Mouse (Mus musculus) splenic B cell, adult 2 months (primary cell): ENCODE measurements at regions not wholly inside any gene's neighbourhood (a gene's known extent, or its start where the extent isn't known, plus 50 kb on each side); places are given as distances from the start of the nearest gene placed in this dataset.

Experiments used
- DNase-seq: peaks from one replicate; pipeline ENCODE4 v3.0.0-alpha.2; 2011; ENCODE audit warnings: low read depth, low spot score
- H3K27me3 ChIP-seq: 2 replicates; pipeline ENCODE4 v1.6.1; 2012; ENCODE audit warnings: mild to moderate bottlenecking, low read length, moderate library complexity, mixed read lengths; ENCODE audit not compliant: control insufficient read depth, poor library complexity, insufficient read depth, severe bottlenecking
- H3K36me3 ChIP-seq: 2 replicates; pipeline ENCODE4 v1.6.1; 2012; ENCODE audit warnings: mild to moderate bottlenecking, low read length, moderate library complexity, mixed read lengths; ENCODE audit not compliant: control insufficient read depth, poor library complexity, insufficient read depth, severe bottlenecking

DNA sequence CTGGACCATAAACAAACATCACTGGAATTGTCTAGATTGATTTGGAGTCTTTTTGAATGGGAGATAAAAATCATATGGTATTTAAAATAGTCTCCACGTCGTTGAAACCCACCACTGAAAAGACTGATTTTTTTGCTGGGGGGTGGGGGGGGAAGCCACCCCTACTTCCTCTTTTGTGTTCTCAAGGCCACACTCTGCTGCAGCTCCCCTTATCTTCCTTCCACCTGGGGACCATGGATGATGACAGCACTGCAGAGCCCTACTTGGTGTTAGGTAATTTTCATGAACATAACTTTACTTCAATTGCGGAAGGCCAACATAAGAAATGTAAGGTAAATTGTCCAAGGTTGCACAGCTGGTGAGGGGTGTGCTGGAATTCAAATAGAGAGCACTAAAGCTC, 232.4 kb upstream of the Vrk2 start:
- H3K36me3 ChIP-seq = no peaks in the 10 kb centered on the region
- DNase-seq = peak; percentile 5
- no peaks in the 10 kb centered on the region for H3K27me3 ChIP-seq

DNA sequence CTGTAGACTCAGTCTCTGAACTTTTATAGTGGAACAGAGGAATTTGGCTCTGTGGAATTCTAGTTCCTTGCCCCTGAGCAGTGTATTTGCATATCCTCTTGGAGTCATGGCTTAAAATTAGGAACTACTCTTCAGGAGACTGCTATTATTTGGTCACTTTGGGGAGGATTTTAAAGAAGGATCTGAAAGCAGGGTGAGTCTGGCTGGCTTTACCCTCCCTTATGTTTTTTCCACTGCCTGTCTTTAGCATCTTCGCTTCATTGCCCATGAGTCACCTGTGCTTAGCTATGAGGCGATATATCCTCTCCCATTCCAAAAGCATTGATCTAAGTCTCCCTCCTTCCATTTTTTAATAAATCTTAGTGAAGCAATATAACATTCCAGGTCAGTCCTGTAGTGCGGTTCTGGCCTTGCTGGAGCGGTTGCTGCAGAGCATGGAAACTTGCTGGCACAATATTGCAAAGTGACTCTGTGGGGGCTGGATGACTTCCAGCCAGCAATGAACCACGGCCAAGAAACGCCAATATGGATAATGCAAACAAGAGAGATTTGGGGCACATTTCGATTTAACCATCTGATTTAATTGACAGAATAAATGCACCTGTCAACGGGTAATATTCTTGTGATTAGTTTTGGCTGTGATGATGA, 230.4 kb upstream of the Vrk2 start:
- H3K27me3 ChIP-seq = no peaks in the 10 kb centered on the region
- H3K36me3 ChIP-seq = no peaks in the 10 kb centered on the region
- DNase-seq = peak; percentile 9

DNA sequence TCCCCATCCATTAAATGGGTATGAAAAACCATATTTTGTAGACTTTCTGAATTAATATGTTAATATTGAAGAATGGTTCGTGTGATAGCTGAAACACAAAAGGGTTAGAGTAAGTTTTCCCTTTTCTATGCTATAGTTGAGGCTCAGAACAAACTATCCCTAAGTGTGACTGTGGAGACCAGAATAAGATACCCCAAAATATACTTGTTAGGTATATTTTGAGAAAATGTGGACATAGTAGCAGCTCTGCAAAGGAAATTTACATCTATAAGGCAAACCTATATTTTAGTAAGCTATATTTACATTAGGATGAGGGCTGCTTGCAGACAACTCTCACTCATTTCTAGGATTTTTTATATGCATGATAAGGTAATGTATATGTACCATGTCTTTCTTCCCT, 227.3 kb upstream of the Vrk2 start:
- no peak for DNase-seq

DNA sequence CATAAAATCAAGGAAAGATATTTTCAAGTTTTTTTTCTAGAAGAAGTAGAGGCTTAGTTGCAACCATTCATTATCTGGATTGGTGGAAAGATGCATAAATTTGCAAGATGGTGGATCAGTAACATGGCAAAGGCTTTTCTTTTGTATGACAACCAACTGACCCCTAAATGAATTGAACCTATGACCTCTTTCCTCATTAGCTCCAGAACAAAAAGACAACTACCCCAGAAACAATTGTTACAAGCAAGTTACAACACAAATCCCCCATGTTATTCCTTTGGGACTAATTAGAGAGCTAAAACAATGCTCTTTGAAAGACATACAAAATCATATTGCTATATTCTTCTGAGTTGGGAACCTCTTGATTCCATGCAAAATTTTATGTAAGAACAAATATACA, 223.5 kb upstream of the Vrk2 start:
- no peaks in the 10 kb centered on the region for H3K36me3 ChIP-seq
- DNase-seq = no peak
- H3K27me3 ChIP-seq = no peaks in the 10 kb centered on the region

More for the DNA sequence above, 227.3 kb upstream of the Vrk2 start:
- Histone ChIP-seq H3K36me3 (no peaks in the 10 kb centered on the region), H3K27me3 (no peaks in the 10 kb centered on the region)

DNA sequence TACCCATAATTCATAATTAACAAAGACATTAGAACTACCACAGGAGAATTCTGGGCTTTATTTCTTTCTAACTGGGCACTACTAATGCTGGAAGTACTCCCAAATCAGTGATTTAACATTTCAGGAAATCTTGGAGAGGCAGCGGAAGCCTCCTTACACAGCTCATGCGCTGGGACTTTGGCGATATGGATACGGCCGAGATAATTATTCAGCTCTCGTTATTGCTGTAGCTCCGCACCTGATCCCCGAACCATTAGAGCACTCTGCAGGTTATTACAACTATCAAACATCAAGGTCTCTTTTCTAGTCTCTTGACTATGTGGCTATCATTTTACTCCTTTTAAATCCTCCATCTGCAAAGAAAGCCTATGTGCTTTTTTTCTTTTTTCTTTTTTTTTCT, 221.3 kb upstream of the Vrk2 start:
- Histone ChIP-seq H3K36me3 (no peaks in the 10 kb centered on the region), H3K27me3 (no peaks in the 10 kb centered on the region)
- no peak for DNase-seq

DNA sequence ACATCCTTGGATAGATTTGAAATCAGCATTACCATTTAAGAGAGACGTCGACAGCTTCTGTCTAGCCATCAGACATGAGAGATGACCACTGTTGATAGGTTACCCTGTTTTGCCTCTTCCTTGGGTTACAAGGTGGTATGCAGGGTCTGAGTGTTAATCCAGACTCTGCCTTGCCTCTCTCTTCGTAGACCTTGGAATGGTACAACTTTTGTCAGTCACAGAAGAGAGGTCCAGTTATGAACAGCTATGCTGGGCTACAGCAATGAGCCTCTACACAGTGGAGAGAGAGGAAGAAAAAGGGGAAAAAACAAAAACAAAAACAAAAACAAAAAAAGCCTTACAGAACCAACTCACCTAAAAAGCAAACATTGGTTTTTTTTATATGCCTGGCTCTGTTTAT, 220.8 kb upstream of the Vrk2 start:
- Histone ChIP-seq H3K36me3 (no peaks in the 10 kb centered on the region), H3K27me3 (no peaks in the 10 kb centered on the region)
- DNase-seq = no peak

DNA sequence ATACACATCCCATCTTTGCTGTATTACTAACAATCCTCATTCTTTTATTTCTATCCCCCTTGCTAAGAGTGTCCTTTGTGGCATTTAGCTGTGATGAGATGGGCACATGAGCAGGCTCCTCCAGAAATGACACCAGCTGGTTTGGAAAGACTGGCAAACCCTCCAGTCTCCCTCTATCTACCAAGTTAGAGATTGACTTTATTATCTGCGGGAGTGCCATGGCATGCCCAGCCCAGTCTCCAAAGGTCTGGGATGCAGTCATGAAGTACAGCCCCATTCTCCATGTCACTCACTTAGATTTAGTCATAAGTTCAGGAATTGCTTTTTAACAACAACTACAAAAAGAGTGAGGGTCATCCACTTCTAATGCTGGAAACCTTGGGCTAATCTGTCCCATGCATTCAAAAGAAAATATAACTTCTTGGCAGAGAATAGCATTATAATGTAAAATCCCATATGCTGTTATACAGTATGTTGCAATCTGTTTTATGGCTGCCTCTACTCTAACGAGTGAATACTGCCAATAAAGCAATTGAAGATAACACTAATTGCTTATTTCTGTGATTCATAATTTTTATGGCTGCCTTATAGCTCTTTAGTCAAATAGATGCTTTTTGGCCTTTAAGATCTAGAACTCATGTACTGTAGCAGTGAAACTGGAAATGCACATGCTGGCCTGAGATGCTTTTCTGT, 208.6 kb upstream of the Vrk2 start:
- DNase-seq = no peak
- no peaks in the 10 kb centered on the region for H3K36me3 ChIP-seq
- H3K27me3 ChIP-seq = no peaks in the 10 kb centered on the region

DNA sequence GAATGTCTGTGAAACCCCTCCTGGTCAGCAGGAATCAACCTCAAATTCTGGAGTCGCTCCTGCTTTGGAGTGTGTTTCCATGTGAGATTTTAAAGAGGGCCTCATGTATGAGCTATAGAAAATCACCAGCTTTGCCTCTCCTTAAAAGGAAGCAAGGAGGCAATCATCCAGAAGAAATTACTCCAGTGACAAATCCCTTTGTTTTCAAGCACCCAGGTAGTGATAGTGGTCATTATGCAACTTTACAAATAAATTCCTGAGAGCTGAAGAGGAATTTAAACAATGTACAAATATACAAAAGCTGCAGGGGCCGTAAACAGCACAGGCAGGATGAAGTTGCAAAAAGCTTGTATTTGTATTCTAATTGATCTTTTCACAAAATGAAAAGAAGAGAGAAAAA, 206.5 kb upstream of the Vrk2 start:
- no peaks in the 10 kb centered on the region for H3K36me3 ChIP-seq
- no peaks in the 10 kb centered on the region for H3K27me3 ChIP-seq
- no peak for DNase-seq

DNA sequence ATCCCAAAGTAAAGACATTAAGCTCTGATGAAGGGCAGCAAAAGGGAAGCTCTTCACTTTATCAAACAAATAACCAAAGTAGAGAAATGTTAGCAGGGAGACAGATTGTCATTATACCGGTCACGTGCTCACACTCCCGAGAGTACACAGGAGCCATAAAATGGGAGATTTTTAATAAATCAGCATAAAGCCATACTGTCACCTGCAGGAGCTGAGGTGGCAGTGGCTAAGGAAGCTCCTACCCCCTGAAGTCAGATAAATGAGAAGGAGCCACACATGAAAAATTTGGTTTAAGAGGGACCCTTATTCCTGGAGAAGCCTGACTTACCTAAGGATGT, 200.8 kb upstream of the Vrk2 start:
- Histone ChIP-seq H3K27me3 (no peaks in the 10 kb centered on the region), H3K36me3 (no peaks in the 10 kb centered on the region)
- no peak for DNase-seq

DNA sequence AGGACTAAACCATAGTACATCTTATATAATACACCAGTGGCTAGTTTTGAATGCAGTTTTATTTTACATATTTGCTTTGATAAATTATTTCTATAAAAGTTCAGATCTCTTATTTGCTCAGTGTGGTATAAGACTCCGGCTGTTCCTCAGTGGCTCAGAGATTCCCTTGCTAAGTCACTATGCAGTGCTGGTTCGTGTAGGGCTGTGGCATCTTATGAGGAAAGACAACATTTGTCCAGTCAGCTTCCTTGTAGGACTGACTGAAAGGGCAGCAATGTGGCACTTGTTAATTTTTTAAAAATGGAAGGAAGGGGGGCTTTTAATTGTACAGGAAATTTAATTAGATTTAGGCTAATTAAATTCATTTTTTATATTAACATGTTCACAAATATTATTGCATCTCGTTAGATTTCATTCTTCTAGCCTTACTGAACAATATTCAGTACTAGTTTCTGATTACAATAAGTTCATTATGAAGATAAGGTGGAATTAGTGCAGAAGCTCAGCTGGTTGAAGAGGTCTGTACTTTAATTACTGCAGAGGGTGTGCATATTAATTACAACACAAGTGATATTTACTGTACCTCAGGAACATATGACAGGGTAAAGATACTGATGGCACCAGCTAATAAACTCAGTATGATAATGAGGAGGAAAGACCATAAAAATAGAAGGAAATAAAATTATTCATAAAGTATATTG, 200.3 kb upstream of the Vrk2 start:
- Histone ChIP-seq H3K36me3 (no peaks in the 10 kb centered on the region), H3K27me3 (no peaks in the 10 kb centered on the region)
- DNase-seq = no peak

DNA sequence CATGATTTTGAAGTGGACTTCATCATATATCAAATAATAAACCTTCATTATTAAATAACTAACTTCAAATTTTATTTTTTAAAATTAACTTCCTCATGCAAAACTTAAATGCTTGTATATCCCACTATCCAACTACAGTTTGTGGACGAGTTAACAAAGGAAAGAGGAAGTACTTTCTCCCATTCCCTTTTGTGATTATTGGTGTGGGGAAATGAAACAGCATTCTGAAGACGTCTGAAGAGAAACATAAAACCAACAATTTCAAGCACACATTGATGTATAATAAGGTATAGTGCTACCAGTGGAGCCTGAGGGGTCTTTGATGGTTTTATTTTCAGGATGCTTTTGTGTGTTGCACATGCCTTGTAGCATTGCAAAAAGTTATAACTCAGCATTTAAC, 195.5 kb upstream of the Vrk2 start:
- no peak for DNase-seq
- Histone ChIP-seq H3K27me3 (no peaks in the 10 kb centered on the region), H3K36me3 (no peaks in the 10 kb centered on the region)

DNA sequence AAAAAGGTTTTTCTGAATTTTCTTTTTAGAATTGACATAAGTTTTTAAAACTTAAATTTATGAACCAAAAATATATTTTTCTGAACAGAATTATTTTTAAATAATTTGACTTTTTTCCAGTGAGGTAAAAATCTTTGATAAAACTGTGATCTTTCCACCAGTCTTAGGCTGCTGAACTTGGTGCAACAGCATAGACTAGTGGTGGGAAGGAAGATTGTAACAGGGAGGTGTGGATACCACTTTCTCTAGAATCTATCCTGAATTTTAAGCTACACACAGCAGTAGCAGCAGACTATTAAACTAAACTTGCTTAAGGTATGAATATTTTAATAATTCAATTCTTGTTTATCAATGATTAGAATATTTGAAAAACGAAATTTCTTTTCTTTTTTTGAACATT, 191.4 kb upstream of the Vrk2 start:
- H3K27me3 ChIP-seq = no peaks in the 10 kb centered on the region
- DNase-seq = peak; percentile 43
- no peaks in the 10 kb centered on the region for H3K36me3 ChIP-seq

DNA sequence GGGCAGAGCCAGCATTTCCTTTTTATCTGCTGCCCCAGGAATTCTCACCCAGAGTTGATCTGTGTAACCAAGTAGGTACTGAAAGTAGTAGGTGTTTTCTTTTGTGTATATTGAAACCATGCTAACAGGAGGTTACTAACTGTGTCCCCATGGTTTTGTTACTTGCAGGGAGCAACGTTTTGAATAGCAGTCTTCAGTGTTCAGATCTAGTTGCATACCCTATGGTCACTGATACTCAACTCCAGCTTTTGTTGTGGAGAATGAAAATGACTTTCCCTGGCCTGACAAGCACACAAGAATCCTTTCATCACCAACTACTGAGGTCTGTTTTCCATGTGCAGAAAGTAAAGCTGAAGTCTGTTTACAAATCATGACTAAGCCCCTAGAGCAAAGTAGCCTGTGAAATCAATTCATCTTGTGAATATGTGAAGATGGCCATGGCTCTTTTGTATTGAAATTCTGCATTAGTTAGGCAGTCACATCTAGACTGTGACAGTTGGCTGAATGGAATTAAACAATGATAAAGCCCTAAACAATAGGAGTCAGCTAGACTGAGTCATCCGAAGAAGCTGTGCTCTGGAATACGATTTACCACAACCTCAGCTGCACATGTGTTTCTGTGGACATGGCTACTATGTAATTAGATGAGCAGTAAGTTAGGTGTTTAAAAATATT, 179.5 kb upstream of the Vrk2 start:
- Histone ChIP-seq H3K36me3 (no peaks in the 10 kb centered on the region), H3K27me3 (no peaks in the 10 kb centered on the region)
- no peak for DNase-seq

DNA sequence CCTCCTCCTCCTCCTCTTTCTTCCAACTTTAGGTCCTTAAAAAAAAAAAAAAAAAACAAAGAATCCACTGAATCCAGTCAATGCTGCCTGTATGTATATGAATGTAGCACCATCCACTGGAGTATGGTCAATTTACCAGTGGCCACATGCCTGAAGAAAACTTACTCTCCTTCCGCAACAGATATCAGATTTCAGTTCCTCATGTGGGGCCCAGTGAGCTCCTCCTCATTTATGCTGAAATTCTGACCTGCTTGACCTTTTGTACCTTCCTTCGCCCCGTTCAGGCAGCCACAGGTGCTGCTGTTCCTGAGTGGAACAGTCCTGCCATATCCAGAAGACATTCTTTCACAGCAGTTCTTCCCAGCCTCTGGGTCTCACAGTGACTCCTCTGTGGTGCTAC, 161.8 kb upstream of the Vrk2 start:
- H3K27me3 ChIP-seq = no peaks in the 10 kb centered on the region
- H3K36me3 ChIP-seq = no peaks in the 10 kb centered on the region
- no peak for DNase-seq

DNA sequence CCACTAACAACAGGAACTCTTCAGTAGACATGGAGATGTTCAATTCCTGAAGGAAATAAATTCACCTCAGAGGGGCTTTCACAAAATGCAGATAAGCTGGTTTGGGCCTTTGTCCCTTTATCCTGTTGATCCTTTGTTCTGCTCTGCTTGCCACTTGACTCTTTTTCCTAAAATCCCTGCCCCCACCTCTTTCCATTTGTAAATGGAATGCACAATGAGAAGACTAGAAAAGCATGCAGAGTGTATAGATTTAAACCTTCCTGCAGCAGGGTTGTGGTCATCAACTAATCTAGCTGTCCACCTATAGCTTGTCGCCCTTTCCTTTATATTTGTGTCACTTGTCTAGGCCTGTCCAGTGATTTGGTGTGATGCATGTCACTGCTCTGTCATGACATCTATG, 159.8 kb upstream of the Vrk2 start:
- H3K36me3 ChIP-seq = no peaks in the 10 kb centered on the region
- no peaks in the 10 kb centered on the region for H3K27me3 ChIP-seq
- DNase-seq = no peak
